Mouse (Mus musculus) fibroblast of lung, adult 2 months (primary cell): ENCODE measurements around the gene Defb15.
"Not testable (repeated sequence)": the region's sequence is repeated elsewhere in the genome, so short reads cannot be mapped to it uniquely, and the experiment has no call there.

ENCODE experiments used
- DNase-seq: peaks from one replicate; pipeline ENCODE4 v3.0.0-alpha.2; 2011; ENCODE audit warnings: low read depth

Defb15 gene

DNA sequence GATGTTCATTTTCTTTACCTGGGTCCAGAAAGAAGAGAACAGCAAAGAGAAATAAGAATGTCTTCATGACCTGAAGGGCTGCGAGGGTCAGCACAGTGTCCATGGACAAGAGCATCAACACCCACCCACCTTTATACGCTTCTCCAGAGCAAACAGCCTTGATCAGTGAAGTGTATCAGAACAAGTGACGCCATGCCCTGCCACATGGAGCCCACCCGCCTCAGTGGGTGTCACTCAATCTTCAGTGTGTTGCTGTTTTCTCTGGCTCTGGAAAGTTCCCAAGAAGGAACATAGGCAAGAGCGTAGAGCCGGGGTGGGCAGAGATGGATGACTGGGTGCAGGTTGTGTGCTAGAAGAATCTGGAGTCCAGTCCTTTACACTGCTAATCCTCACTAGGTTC is at the start of gene Defb15:
Gene Defb15, minus strand, starts transcription at position 101 of the 400 bp plus-strand sequence.
- DNase-seq = no peak

DNA sequence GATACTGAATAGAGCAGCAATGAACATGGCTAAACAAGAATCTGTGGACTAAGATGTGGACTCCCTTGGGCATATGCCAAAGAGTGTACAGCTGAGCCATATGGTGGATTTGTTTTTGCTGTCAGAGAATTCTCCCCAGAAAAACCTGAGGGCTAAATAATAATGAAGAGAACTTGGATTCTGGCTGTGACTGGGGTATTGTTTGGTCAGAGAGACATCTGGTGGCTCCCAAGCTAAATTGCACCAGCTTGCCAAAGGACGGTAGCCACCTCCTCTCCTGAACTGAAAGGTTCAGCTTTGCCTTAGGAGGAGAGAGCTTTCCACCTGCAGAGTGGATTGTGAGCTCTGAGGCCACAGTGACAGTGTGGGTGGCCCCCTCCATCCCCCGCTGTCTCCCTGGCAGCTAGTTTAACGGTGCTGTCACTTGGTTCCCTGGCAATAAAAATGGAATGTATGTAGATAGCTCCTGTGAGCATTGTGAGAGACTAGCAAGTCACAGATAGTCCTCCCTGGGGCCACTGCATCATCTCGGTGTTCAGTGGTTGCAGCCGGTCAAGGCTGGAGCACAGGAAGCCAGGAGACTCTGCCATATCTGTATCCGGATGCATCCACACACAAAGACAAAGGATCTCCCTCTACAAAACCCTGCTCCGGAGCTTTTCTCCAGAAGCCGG is 49.3 kb upstream of the Defb15 start:
- DNase-seq = no peak

DNA sequence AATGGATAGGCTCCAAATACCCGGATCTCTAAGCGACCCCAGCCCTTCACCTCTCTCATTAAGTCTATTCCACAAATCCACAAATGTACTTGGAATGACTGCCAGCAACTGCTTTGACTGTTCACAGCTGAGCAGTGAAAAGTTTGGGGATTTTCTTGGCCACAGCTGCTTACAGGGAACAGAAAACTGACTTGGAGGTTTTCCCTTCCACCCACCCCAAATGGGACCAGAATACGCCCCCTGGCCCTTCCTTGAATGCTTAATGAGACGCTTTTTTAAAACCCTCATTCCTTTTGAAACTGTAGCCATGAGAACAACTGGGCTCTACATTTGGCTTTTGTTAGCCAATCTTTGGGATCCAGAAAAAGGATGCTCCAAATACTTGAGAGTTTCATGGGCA is 45.7 kb upstream of the Defb15 start:
- DNase-seq = no peak

DNA sequence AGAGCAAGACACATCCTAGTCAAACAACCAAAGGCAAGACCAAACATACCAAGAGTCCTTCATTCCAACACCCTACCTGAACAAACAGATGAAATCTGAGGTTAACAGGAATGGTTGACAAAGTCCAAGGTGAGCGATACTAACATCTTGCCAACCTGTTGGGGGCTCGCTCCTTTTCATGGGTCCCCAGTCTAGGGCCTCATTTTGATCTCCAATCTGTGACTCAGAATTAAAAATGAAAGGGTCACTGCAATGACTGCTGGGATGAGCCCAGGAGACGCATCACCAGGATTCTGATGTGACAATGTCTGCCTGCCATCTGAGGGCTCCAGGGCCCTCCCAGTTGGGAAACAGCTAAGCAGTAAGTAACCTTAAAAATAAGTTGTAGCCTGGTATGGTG is 37.0 kb upstream of the Defb15 start, which contains the start of gene Ccdc70:
Gene Ccdc70, plus strand, starts transcription at position 301 of the 400 bp plus-strand sequence.
- no peak for DNase-seq

DNA sequence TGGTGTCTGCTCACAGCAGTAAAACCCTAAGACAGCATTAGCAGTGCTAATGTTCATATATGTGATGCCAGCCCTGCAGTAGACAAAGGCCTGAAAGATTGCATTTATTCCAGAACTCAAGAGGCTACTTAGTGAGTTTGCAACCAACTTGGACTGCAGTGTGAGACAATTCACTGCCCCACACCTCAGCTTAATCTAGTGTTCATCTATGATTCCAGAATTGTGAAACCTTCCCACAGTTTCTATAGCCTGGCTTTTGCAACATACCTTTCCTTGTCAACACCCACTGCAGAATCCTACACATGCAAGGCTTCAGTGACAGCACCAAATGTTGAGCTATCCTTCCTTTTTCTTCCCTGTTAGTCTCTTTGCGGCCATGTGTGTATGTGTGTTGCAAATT is 34.1 kb upstream of the Defb15 start:
- no peak for DNase-seq

DNA sequence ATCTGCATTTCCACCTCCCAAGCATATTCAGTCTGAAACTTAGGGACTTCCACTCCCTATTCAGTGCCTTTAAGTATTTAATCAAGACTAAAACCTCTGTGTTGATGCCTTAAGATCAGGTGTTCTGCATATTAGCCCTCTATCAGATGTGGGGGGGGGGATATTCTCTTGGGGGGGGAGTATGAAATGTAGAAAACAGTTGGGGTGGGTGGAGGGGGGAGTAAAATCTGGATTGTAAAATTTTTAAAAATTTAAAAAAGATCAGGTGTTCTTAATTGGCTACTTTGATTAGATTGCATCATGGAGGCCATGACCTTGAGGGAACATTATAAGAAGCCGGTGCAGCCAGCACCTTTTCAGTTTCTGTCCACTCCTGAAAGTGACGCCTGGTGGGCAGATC is 25.9 kb upstream of the Defb15 start, which contains the start of gene Fam90a1a:
Gene Fam90a1a, plus strand, starts transcription at position 301 of the 400 bp plus-strand sequence.
- no peak for DNase-seq

DNA sequence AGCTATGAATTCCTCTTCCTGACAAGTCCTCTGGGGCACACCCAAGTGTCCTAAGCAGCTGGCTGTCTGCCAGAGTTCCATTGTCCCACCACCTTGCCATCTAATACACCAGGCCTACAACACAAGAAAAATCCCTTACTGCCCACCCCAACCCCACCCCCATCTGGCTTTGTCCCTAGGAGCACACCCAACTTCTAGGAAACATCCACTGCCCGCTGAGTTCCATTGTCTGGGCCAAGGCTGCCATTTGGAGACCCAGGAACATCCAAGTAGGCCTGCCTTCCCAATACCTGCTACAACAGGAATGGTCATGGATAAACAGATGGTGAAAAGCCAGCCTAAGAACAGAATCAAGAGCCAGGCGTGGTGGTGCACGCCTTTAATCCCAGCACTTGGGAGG is 23.8 kb upstream of the Defb15 start:
- DNase-seq = no peak

DNA sequence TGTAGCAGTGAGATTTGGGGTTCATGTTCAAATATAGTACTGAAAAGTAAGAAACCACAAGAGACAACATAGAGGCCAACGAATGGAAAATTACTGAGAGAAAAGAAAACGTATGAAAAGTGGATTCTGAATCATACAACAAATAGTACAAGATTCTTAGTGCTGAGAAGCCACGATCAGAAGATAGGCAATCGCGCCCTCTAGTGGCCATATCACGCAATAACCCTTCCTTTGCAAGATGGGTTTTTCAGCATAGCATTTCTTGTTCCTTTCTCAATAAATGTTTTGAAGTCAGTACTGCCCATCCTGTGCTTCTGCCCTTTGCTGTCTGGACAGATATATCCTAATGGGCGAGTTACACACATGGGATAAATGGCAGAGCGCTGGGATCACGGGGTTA is 22.8 kb upstream of the Defb15 start:
- peak; percentile 2 for DNase-seq

DNA sequence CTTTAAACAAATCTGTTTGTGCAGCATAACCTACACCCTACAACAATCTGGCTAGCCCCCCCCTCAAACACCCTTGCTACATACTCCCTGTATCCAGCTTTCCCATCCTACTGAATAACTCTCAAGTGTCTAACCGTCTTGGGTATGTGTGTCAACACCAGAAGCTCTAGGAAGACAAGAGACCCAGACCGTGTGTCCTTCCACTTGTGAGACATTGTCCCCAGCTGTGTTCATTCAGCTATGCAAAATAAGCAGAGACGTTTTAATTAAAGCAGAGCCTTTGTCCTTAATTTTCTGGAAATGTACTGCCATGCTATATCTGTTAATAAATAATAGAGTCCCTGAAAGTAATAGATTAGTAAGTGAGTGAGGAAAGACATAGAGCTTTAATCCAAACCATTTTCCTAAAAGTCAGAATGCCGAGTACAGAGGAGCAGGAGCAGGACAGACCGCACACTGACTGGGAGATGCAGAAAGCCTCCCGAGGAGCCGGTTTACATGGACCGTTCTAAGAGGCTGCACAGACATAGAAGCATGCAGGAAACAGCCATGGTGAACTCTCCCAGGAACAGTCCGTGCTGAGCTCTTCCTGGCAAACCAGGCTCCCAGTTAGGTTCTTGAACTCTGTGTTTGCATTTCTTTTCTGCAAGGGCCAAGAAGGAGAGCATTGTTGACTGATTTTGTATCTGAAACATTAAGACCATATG is 15.0 kb upstream of the Defb15 start:
- no peak for DNase-seq

DNA sequence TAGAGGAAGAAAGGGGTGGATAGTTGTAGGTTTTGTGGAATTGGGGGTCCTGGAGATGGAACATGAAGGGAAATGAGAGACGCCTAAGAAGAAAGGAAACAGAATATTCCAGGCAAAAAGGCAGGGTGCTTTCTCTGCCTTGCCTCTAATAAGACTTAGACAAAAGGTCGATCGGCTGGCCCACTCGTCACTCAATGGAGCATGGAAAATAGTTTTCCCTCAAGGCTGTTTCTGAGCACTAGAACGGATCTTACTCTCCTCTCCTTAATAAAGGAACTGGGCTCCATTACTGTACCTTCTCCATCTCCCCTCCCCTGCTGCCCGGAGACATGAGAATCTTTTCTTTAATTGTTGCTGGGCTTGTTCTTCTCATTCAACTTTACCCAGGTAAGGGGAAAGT is 14.0 kb upstream of the Defb15 start, which contains the start of gene Defb13:
Gene Defb13, plus strand, starts transcription at position 301 of the 400 bp plus-strand sequence.
- DNase-seq = no peak

DNA sequence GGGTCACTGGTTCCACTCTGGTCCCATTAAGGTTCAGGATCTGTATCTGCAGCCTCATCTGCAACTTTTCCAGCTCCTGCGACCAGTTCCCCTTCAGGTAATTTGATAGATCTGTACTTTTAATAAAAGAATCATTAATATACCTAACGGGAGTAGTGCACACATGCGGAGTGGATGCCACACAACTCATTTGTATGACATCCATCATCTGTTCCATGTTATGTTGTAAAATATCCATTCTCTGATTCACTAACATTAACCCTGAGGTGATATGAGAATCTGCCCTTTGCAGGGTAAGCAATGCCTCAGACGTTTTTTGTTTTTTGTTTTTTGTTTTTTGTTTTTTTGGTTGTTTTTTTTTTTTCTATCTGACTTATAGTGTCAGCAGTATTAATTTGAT is 5.5 kb upstream of the Defb15 start, which contains the start of gene Defb35:
Gene Defb35, plus strand, starts transcription at position 301 of the 400 bp plus-strand sequence.
- DNase-seq = not testable (repeated sequence)

DNA sequence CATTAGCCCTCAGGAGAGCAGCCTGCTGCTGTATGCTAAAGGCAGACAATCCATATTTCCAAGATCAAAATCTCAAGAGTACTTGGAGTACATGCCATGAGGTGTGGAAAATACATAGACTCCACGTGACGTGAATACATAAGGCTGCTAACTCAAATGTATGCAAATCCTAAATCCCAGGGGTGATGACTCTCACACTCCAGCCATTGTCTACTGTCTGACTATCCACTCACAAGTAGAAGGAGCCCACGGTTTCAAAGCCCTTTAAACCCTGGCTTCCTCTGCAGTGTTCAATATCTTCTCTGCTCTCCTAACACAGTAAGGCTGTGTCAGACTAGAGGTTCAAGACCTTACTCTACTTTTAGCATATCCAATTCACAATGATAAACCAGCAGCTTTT is 1.8 kb downstream of the Defb15 start:
- not testable (repeated sequence) for DNase-seq

DNA sequence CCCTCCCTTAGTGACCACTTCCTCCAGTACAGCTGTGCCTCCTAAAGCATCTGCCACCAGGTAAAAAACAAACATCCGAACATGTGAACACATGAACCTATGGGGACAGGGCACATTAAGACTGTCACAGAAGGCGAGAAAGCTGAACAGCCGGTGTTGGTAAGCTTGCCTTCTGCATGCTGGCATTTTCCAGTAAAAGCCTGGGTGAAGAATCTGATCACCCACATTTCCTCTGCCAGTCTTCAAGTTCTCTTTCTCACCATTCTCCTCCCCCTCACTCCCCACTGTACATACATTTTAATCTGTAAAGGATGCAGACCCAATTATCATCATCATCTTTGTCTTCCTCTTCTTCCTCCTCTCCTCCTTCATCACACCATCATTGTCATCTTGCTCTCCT is 16.9 kb downstream of the Defb15 start:
- DNase-seq = no peak

DNA sequence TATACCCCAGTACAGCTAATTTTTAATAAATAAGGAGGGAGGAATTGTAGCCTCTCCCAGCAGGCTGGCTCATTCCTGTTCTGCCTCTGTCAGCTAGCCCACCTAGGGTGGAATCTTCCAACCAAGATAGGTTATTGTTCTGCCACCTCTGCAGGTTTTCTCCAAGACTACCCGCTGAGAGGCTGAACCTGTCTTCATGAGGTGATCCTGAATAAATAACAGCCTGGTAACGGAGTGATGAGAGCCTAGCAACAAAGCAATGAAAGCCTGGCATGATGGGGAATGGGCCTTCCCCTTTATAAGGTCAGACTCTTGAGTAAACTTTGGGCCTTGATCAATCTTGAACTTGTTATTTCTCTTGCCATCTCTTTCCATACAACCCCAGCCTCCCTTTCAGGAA is 20.0 kb downstream of the Defb15 start:
- no peak for DNase-seq

DNA sequence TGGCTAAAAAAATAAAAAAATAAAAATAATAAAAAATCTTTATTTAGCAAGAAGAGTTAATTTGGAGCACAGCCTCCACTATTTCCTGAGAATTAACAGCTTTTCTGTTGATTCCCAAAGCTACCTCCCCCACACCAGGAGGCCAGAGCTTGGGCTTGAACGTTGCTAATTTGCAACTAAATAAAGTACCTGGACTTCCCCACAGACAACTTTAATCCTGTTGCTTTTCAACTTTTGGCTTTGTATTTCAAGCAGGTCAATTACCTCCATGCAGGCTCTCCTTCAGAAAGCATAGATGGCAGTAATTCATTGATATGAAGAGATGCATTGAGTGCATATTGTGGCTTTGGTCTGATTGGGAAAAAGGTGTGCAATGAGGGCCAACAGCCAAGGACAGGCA is 20.6 kb downstream of the Defb15 start:
- DNase-seq = no peak

DNA sequence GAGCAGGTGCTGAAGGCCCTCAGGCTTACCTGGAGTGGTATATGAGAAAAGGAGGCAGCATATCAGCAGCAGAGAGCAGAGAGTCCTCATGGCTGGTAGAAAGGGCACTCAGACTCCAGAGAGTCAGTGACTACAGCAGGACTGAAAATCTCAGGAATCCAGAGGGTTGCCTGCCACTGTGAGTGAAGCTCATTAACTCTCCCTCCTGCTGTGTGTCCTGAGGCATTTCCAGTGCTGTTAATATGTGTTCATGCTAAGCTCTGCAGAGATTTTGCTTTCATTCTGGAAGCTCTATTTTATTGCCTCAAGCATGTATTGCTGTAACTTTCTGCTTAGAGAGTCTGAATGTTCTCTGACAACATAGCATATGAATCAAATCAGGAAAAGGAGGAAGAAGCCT is 26.2 kb downstream of the Defb15 start, which contains the start of gene Defb11:
Gene Defb11, minus strand, starts transcription at position 123 of the 400 bp plus-strand sequence.
- DNase-seq = not testable (repeated sequence)

DNA sequence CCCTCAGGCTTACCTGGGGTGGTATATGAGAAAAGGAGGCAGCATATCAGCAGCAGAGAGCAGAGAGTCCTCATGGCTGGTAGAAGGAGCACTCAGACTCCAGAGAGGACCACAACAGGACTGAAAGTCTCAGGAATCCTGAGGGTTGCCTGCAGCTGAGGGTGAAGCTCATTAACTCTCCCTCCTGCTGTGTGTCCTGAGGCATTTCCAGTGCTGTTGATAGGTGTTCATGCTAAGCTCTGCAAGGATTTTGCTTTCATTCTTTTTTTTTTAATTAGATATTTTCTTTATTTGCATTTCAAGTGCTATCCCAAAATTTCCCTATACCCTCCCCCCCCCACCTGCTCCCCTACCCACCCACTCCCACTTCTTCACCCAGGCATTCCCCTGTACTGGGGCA is 47.2 kb downstream of the Defb15 start, which contains the start of gene Defb9:
Gene Defb9, minus strand, starts transcription at position 101 of the 400 bp plus-strand sequence.
- not testable (repeated sequence) for DNase-seq
